Mouse (Mus musculus): Measurements from ENCODE around the gene Phf23.

The Phf23 gene

DNA sequence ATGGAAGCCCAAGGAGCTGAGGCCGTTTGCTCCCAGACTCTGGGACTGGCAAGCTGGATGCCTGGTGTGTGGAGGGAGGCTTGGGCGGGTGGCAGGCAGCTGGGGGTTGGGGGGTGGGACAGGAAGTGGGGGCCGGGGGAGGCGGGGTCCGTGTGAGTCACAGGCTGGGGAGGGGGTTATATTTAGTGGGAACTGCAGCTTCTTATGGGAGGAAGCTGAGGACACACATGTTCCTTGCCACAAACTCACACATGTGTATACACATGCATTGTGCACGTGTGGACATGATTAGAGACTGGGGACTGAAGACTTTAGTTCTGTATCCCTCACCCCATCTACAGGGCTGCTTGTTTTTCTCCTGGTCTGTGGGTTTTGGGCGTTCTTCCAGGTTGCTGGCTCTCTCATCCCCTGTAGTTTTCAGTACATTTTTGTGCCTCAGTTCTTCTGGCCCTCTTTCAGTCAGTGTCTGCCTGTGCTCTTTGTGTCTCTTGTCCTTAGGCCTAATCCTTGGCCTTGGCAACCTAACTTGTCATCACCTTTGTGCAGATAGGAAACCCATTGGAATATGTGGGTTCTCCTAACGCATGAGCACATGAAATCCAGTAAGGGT, 24.6 kb downstream of the Phf23 start:
- in situ Hi-C loops (cut with MboI, MseI) = loop anchor here (25.0 kb wide), 1 partner anchor 908 kb away; the partner anchor contains the start of genes 9130213A22Rik and Hes7

DNA sequence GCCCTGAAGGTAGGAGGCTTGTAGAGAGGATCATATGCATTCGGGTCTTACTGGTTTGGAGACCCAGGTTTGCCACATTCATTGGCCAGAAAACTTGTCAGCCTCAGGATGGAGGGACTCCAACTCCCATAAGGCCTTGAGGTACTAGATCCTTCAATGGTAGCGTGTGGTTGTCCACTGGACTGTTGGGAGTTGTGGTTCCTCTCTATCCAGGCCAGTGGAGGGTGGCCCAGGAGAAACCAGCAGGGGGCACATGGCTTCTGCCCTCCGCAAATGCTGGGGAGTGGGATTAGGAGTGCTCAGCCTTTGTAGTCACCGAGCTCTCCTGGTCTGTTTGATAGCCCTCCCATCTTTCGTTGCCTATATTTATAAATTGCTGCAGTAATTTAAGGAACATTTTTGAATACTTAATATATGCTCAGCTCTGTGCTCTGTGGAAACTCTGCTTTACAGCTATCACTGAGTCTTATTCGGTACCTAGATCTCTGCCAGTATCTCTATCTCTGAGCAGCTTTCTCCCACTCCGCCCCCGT, 25.2 kb downstream of the Phf23 start:
- in situ Hi-C loops (cut with MboI, MseI) = loop anchor here (25.0 kb wide), 1 partner anchor 908 kb away; the partner anchor contains the start of genes 9130213A22Rik and Hes7

DNA sequence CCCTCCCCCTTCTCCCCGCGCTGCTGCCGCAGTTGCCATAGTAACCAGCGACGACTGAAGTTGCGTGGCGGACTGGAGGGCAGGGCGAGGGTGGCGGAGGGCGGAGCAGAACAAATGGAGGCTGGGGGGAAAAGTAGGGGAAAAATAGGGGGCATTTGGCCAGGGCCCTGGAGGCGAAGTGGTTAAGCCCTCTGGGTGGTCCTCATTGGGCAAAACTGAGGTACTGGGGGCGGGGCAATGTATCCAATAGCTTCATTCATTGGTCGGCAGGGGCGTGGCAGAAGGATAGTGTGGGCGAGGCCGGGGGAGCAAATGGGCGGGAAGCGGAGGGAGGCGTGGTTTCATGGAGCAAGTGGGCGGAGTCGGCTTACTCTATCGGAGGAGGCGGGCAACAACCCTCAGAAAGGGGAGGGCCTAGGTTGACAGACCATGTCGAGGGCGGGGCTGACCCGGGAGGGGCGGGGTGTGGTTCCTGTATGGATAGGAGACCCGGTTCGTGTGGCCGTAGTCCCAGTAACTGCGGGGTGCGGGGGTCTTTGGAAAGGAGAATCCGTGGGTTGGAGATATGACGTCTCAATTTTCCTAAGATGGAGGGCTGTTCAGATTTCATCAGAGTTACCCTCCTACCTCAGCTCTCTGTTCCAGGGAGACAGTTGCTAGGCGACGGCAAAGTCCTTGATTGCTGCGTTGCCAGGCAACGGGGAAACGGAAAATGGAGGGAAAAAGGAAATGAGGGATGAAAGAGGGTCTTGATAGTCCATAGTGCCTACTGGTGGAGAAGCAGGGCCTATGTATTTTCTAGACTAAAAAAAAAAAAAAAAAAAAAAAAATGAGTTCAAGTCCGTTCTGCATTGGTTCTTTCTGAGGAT, 25.9 kb downstream of the Phf23 start:
- in situ Hi-C loops (cut with MboI, MseI) = loop anchor here (25.0 kb wide), 1 partner anchor 909 kb away; the partner anchor contains the start of genes 9130213A22Rik and Hes7

DNA sequence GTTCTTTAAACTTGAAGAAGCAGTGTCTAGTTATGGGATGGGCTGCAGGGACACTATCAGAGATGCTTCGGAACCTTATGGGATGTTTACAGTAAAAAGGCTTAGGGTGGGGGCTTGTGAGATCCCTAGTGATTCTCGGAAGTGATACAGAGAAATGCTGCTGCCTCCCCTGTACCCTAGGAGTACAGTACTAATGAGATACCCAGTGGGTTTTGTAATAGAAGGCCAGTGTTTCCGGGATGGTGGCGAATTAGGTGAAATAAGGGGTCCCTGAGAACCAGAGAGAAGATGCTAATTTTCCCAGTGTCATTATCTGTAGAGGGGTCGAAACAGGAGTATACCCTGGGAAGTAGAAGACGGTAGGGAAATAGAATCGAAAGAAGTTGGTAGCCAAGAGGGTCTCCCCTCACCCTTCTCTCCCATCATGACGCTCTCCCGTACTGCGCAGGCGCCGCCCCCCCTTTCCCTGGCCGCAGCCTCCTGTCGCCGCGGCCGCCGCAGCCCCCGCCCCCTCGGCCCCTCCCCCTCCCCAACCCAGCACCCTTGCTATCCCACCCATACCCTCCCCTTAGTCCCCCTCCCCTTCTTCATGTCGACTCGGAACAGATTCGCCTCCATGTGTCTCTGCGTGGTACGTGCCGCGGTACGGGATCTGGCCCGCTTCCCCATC, 28.0 kb downstream of the Phf23 start:
- in situ Hi-C loops (cut with MboI, MseI) = loop anchor here (25.0 kb wide), 1 partner anchor 911 kb away; the partner anchor contains the start of genes 9130213A22Rik and Hes7

- in situ Hi-C loops (cut with MboI, MseI) = loop anchor here (25.0 kb wide), 1 partner anchor 912 kb away; the partner anchor contains the start of genes 9130213A22Rik and Hes7
Observed at GRCm38 (mm10) chr11:70024151-70024514, 28.6 kb downstream of the Phf23 start.

DNA sequence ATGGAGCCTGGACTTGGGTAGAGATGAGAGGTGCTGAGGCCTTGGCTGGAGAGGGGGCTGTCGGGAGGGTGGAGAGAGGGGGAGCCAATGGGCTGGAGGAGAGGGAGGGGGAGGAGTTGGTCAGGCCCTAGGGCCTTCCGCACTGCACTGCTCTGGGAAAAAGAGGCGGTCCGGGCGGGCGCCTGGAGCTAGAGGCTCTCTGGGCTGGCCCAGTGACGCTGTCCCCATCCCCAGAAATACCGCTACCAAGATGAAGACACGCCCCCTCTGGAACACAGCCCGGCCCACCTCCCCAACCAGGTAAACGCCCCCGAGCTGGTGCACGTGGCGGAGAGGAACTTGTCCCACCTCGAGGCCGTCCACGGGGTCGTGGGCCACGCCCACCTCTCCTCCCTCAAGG, 31.1 kb downstream of the Phf23 start:
- in situ Hi-C loops (cut with MboI, MseI) = no loop called here

DNA sequence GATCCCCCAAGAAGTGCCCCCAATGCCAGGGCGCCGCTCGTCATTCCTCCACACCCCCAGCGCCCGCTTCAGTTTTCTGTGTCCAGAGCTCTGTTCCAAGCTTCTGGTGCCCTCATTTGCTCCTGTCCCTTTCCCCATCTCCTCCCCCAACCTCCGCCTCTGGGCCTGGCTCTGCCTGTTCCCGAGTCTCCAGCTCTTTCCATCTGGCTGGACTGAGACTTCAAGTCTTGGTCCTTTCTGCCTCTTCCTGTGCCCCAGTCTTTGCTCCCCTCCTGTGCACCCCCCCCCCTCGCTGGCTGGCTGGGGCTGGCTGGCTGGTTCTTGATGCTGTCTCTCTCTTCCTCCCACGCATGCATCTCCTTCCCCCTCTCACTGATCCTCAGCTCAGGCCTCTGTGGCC, 31.8 kb downstream of the Phf23 start:
- in situ Hi-C loops (cut with MboI, MseI) = no loop called here

GRCm38 (mm10) chr11:70028401-70029129, 33.0 kb downstream of the Phf23 start:
- in situ Hi-C loops (cut with MboI, MseI) = no loop called here

DNA sequence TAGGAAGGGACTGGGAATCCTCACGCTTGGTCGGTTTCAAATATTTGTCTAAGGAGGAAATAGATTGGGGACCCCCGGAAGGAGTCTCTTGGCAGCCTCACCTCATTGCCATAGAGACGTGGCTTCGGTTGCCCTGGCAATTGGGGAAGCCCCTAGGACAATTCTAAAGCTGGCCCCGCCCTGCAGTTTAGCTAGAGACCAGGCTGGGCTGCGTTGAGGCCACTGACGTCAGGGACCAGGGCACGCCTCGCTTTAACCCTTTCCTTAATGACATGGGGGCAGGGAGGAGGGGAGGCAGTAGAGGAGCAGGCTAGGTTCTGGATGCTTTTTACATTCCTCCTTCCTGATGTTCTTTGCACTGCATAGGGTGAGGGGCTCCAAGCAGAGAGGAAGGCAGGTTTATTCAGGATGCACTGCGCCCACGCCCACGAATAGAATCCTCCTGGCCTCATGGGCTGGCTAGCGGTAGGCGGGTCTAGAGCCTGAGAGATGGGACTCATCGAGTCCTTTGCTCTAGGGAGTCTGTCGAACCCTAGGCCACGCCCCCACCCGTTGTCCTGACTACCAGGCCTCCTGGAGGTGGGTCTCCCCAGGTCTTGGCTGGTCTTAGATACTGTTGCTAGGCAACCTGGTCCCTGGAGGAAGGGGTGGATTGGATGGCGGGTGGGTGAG, 33.7 kb downstream of the Phf23 start:
- in situ Hi-C loops (cut with MboI, MseI) = no loop called here

DNA sequence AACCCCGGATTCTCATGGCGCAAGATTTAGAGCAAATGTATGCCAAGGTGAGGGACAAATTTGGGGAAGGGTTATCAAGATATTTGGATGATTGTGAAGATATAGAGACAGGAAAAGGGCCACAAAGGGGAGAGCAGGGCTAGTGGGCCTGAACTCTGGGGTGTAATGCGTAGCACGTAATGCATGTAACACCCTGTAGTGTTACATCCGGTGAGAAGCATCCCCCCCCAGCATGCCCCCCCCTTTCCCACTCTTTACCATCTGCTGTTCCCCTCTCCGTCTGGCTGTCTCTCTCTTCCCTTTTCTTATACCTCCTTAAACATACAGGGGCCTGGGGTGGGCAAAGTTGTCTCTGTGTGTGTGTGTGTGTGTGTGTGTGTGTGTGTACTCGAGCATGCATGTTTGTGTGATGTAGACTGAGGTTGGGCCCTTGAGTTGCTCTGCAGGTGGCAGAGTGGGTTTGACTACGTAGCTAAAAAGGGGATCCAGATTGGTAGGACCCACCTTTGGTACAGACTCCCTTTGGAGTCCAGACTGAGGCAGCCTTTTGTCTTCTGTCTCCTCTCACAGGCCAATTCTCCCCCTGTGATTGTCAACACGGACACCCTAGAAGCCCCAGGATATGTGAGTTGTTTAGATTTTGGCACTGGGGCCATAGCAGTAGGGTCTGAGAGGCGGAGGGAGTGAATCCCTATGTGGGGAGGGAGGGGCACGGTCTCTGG, 34.4 kb downstream of the Phf23 start:
- in situ Hi-C loops (cut with MboI, MseI) = no loop called here

GRCm38 (mm10) chr11:70030651-70031320, 35.2 kb downstream of the Phf23 start:
- in situ Hi-C loops (cut with MboI, MseI) = no loop called here

DNA sequence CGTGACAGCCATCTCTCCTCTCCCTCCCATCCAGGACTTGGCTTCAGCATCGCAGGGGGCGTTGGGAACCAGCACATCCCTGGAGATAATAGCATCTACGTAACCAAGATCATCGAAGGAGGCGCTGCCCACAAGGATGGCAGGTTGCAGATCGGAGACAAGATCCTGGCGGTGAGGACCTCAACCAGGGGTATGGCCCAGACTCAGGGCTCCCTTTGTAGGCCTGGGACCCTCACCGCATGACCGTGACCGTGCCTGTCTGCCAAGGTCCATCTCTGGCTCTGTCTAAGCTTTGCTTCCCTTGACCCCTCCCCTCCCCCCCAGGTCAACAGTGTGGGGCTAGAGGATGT, 35.7 kb downstream of the Phf23 start:
- in situ Hi-C loops (cut with MboI, MseI) = no loop called here

GRCm38 (mm10) chr11:70038174-70038573, 42.6 kb downstream of the Phf23 start:
- in situ Hi-C loops (cut with MboI, MseI) = no loop called here

DNA sequence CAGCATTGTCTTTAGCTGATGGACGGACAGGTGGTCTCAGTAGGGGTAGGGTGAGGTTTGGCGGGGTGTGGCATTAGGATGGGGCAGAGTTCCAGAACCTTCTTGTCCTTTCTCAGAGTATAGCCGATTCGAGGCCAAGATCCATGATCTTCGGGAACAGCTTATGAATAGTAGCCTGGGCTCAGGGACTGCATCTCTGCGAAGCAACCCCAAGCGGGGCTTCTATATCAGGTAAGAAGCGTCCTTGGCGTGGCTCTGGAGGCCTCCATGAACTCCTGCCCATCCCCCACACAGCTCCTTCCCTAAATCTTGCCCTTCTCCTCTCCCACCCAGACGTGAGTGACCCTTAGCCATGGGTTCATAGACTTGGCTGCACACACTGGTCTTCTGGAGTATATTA, 44.1 kb downstream of the Phf23 start:
- in situ Hi-C loops (cut with MboI, MseI) = no loop called here

GRCm38 (mm10) chr11:70040184-70040583, 44.6 kb downstream of the Phf23 start:
- in situ Hi-C loops (cut with MboI, MseI) = no loop called here

DNA sequence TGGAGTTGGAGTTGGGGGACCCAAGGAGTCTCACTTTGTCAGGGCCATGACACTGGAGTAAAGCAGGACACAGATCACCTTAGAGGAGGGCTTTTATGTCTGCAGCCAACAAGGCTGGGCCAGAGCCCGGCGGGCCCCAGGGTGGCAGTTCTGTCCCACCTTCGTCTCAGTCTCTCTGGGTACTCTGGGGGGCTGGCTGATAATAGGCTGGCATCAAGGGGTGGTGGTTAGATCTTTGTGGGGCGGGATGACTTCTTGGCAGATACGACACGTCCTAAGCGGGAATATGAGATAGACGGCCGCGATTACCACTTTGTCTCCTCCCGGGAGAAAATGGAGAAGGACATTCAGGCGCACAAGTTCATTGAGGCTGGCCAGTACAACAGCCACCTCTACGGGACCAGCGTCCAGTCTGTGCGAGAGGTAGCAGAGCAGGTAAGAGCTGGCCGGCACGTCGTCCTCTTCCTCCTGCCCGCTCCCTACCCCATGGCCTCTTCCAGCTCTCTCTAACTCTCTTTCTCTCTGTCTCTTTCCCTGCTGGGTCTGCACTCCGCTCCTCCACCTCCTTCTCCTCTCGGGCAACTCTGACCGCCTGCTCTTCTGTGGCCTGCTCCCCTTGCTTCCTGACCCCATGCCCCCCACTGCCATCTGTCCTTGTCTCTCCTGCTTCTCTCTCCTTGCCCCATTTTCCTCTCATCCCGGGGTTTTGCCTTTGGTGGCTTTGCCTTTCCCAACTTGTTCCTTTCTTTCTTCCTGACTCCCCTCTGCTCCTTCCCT, 46.9 kb downstream of the Phf23 start:
- in situ Hi-C loops (cut with MboI, MseI) = no loop called here

DNA sequence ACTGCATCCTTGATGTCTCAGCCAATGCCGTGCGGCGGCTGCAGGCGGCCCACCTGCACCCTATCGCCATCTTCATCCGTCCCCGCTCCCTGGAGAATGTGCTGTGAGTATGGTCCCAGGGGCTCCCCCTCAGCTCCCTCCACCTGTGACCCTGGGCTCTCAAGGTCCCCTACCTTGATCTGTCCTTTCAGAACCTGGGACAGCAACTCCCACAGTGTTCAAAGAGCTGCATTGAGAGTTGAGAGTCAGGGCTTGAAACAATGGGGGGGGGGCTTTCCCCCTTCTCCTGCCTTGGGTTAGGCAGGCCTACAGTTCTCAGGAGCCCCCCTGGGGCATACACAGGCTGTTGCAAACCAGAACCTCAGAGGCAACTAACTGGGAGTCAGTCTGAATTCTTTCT, 48.1 kb downstream of the Phf23 start:
- in situ Hi-C loops (cut with MboI, MseI) = no loop called here

DNA sequence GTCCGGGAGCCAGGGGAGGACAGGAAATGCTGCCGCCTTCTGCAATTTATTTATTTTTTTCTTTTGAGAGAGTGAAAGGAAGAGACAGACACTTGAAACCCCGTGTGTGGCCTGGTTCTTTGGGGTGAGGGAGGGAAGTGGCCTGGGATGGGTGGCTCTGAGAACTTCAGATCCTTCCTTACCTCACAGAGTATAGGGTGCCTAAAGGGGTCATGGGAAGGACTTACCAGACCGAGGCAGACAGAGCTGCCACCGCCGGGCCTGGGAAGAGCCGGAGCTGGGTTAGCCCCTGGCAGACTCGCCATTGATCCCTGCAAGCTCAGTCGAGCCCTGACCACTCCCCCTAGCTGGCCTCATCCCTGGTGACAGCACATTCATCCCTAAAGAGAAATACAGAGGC, 49.9 kb downstream of the Phf23 start:
- in situ Hi-C loops (cut with MboI, MseI) = no loop called here

DNA sequence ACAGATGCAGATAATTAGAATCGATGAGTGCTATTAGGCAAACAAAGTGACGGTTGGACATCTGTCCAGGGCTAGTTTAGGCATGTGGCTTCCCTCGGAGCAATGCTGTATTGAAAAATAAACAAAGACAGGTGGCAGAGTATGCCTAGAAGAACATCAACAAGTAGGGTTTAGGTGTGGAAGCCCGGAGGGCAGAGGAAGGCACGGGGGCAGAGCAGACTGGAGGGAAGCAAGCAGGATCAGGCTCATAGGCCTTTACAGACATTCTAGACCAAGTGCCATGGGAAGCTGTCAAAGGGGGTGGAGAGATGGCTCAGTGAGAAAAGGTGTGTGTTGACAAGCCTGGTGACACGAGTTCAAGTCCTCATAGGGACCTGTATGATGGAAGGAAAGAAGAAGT, 53.8 kb downstream of the Phf23 start:
- in situ Hi-C loops (cut with MboI, MseI) = no loop called here

All from T-helper 2 cell (primary cell).